Mouse (Mus musculus): ENCODE results near the gene Sf3a2. TPM values are rescaled to one million over a fixed set of nuclear protein-coding genes. Genes with fewer than 3 reads are reported as not detected.
A peak's percentile ranks its signal among the peaks of the same experiment; 100 is the strongest.

Sf3a2 gene
- polyA plus RNA-seq, 1 experiment from 2014 or later, result 55.6 TPM

DNA sequence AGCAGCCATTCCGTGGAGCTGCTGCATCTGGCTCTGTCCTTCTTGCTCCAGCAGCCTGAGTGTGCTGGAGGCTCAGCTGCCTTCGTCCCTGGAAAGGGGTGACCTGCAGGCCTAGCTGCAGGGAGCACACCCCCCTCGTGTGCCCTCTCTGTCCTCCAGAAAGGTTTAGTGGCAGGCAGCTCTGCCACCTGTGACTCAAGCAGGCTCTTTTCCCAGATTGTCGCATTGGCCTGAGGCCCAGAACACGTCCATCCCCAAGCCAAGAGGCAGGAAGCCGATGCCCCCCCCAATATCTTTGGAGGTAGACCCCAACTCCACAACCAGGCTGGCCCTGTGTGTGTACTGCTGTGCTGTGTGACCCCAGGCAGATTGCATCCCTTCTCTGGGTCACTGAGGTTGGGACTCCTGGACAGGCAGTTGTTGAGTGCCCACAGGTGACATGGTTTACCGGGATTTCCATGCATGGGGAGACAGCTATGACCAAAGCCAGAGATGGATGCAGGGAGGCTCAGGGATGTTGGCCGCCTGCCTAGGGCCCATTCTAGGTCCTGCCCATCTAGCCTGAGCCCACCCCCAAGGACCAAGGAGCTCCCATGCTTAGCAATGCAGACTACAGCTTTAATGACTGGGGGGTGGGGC is 47.2 kb downstream of the Sf3a2 start:
- no peak overlapping the region for H3K27ac ChIP-seq
- no peak overlapping the region for H3K4me2 ChIP-seq (replicated peaks)
- no peak overlapping the region for H3K4me3 ChIP-seq (replicated peaks; ENCODE audit: low read length)
- ATAC-seq (ENCODE audit: low FRiP score) (no peak), DNase-seq (ENCODE audit: low spot score) (no peak)
- H3K27me3 ChIP-seq (ENCODE audit: control insufficient read depth, insufficient read depth, low read length), result peaks cover 33% of the 10 kb centered on the region
- H3K9ac ChIP-seq, result no peak overlapping the region
- H3K36me3 ChIP-seq (replicated peaks; ENCODE audit: control insufficient read depth, insufficient read depth), result no peaks in the 10 kb centered on the region; the same call in 1 of the 2 replicates
- WGBS, result 65% methylated on average over 8 of the region's 8 CpGs
- peaks cover 5% of the 10 kb centered on the region; the same call in 1 of the 2 replicates for H3K4me1 ChIP-seq (replicated peaks; ENCODE audit: control insufficient read depth, insufficient read depth, low read length)
- no peaks in the 10 kb centered on the region for H3K9me3 ChIP-seq (ENCODE audit: control insufficient read depth, low read length)

DNA sequence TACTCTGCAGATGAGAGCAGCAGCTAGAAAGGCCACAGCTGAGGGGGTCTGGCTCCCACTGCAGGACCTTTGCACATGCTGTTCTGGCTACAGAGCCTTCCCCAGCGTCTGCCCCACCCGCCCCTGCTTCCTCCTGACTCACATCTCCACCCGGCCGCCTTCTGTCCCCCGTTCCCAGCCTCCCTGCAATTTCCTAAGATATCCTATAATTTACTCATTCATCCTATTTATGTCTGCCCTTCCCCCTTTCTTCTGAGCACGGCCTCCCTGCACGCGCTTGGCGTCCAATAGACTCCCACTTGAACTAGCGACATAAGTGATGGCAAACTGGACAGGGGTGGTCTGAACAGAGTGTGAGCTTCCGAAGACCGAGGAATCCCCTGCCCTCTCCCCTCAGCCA is 47.7 kb downstream of the Sf3a2 start:
- Histone ChIP-seq H3K4me3 (replicated peaks; ENCODE audit: low read length) (no peak overlapping the region), H3K9ac (no peak overlapping the region), H3K27ac (no peak overlapping the region), H3K36me3 (replicated peaks; ENCODE audit: control insufficient read depth, insufficient read depth) (no peaks in the 10 kb centered on the region; the same call in 1 of the 2 replicates), H3K4me2 (replicated peaks) (no peak overlapping the region), H3K9me3 (ENCODE audit: control insufficient read depth, low read length) (no peaks in the 10 kb centered on the region), H3K27me3 (ENCODE audit: control insufficient read depth, insufficient read depth, low read length) (peaks cover 33% of the 10 kb centered on the region), H3K4me1 (replicated peaks; ENCODE audit: control insufficient read depth, insufficient read depth, low read length) (peaks cover 5% of the 10 kb centered on the region; the same call in 1 of the 2 replicates)
- no peak for ATAC-seq (ENCODE audit: low FRiP score)
- no peak for DNase-seq (ENCODE audit: low spot score)
- 83% methylated on average over 12 of the region's 12 CpGs for WGBS

DNA sequence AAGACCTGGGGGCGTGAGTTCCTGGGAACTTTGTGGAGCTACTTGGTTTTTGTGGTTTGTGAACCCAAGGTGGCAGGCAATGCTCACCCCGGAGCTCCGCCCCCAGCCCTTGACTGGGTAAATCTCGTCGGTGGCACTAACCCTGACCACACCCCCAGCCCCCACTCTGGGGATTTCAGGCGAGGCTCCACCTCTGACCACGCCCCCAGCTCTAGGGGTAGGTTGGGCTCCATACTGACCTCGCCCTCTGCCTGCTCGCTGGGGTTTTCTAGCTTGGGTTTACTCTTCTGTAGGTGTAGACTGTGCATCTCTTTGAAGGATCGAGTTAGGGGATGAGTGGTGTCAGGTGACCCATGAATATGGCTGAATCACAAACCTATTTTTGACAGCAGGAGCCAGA is 50.6 kb downstream of the Sf3a2 start:
- H3K9ac ChIP-seq, result no peak overlapping the region
- WGBS, result 12% methylated on average over 10 of the region's 10 CpGs
- H3K36me3 ChIP-seq (replicated peaks; ENCODE audit: control insufficient read depth, insufficient read depth), result peaks cover 23% of the 10 kb centered on the region
- peaks cover 20% of the 10 kb centered on the region for H3K27me3 ChIP-seq (ENCODE audit: control insufficient read depth, insufficient read depth, low read length)
- no peak for DNase-seq (ENCODE audit: low spot score)
- ATAC-seq (ENCODE audit: low FRiP score), result no peak
- no peak overlapping the region for H3K4me2 ChIP-seq (replicated peaks)
- no peak overlapping the region for H3K27ac ChIP-seq
- H3K4me1 ChIP-seq (replicated peaks; ENCODE audit: control insufficient read depth, insufficient read depth, low read length), result peaks cover 2% of the 10 kb centered on the region; the same call in 1 of the 2 replicates
- no peaks in the 10 kb centered on the region for H3K9me3 ChIP-seq (ENCODE audit: control insufficient read depth, low read length)
- no peak overlapping the region for H3K4me3 ChIP-seq (replicated peaks; ENCODE audit: low read length)

MicroRNA genes within 50 kb of the gene (microRNA counts, 519-probe panel; counts per million panel counts)
- not detected for microRNA mmu-miR-1982

Small RNAs within 50 kb of the gene (microRNA-seq; reads per million reads assigned to microRNA genes)
- 6.8 reads per million, percentile 26 among the genes with 10 or more reads in this experiment for gene Mir1982

Other genes with a start within 250 kb of the Sf3a2 start
- gene Rexo1, start 236.6 kb upstream of the Sf3a2 start, polyA plus RNA-seq (2014; fragmentation: Nextera tagmentation; extraction: Ambion mirVana), result 29.0 and 30.8 TPM in 2 replicates
- gene Klf16, start 220.9 kb upstream of the Sf3a2 start, polyA plus RNA-seq (2014; fragmentation: Nextera tagmentation; extraction: Ambion mirVana), result 5.1 and 5.3 TPM in 2 replicates
- gene Abhd17a, start 207.9 kb upstream of the Sf3a2 start, polyA plus RNA-seq (2014; fragmentation: Nextera tagmentation; extraction: Ambion mirVana), result 157 and 174 TPM in 2 replicates
- gene Scamp4, start 195.3 kb upstream of the Sf3a2 start, polyA plus RNA-seq (2014; fragmentation: Nextera tagmentation; extraction: Ambion mirVana), result 63.1 and 64.5 TPM in 2 replicates
- 5.2 and 5.6 TPM in 2 replicates for gene Adat3, start 195.3 kb upstream of the Sf3a2 start, polyA plus RNA-seq (2014; fragmentation: Nextera tagmentation; extraction: Ambion mirVana)
- 1.7 and 1.9 TPM in 2 replicates for gene Gm49322, start 192.2 kb upstream of the Sf3a2 start, polyA plus RNA-seq (2014; fragmentation: Nextera tagmentation; extraction: Ambion mirVana)
- 65.4 and 76.4 TPM in 2 replicates for gene Csnk1g2, start 175.4 kb upstream of the Sf3a2 start, polyA plus RNA-seq (2014; fragmentation: Nextera tagmentation; extraction: Ambion mirVana)
- gene Btbd2, start 141.1 kb upstream of the Sf3a2 start, polyA plus RNA-seq (2014; fragmentation: Nextera tagmentation; extraction: Ambion mirVana), result 83.2 and 83.7 TPM in 2 replicates
- gene Mknk2, start 120.1 kb upstream of the Sf3a2 start, polyA plus RNA-seq (2014; fragmentation: Nextera tagmentation; extraction: Ambion mirVana), result 53.8 and 60.2 TPM in 2 replicates
- gene Mob3a, start 96.2 kb upstream of the Sf3a2 start, polyA plus RNA-seq (2014; fragmentation: Nextera tagmentation; extraction: Ambion mirVana), result 45.3 and 47.1 TPM in 2 replicates
- gene Izumo4, start 96.0 kb upstream of the Sf3a2 start, polyA plus RNA-seq (2014; fragmentation: Nextera tagmentation; extraction: Ambion mirVana), result 20.0 and 20.4 TPM in 2 replicates
- gene Ap3d1, start 55.9 kb upstream of the Sf3a2 start, polyA plus RNA-seq (2014; fragmentation: Nextera tagmentation; extraction: Ambion mirVana), result 112 and 114 TPM in 2 replicates
- 22.4 and 23.8 TPM in 2 replicates for gene Dot1l, start 43.0 kb upstream of the Sf3a2 start, polyA plus RNA-seq (2014; fragmentation: Nextera tagmentation; extraction: Ambion mirVana)
- gene Plekhj1, start 428 bp downstream of the Sf3a2 start, polyA plus RNA-seq (2014; fragmentation: Nextera tagmentation; extraction: Ambion mirVana), result 117 and 123 TPM in 2 replicates
- gene Amh, start 7.0 kb downstream of the Sf3a2 start, polyA plus RNA-seq (2014; fragmentation: Nextera tagmentation; extraction: Ambion mirVana), result 0.16 TPM in 1 of 2 replicates, not detected in the other
- gene Jsrp1, start 15.3 kb downstream of the Sf3a2 start, polyA plus RNA-seq (2014; fragmentation: Nextera tagmentation; extraction: Ambion mirVana), result 0.37 and 0.96 TPM in 2 replicates
- gene Oaz1, start 28.5 kb downstream of the Sf3a2 start, polyA plus RNA-seq (2014; fragmentation: Nextera tagmentation; extraction: Ambion mirVana), result 1,195 and 1,204 TPM in 2 replicates
- gene Lingo3, start 45.8 kb downstream of the Sf3a2 start, polyA plus RNA-seq (2014; fragmentation: Nextera tagmentation; extraction: Ambion mirVana), result 9.9 and 14.3 TPM in 2 replicates
- 241 and 287 TPM in 2 replicates for gene Lsm7, start 57.0 kb downstream of the Sf3a2 start, polyA plus RNA-seq (2014; fragmentation: Nextera tagmentation; extraction: Ambion mirVana)
- gene Sppl2b, start 57.1 kb downstream of the Sf3a2 start, polyA plus RNA-seq (2014; fragmentation: Nextera tagmentation; extraction: Ambion mirVana), result 69.3 and 70.3 TPM in 2 replicates
- 0.09 and 0.17 TPM in 2 replicates for gene Tmprss9, start 73.7 kb downstream of the Sf3a2 start, polyA plus RNA-seq (2014; fragmentation: Nextera tagmentation; extraction: Ambion mirVana)
- gene Timm13, start 102.8 kb downstream of the Sf3a2 start, polyA plus RNA-seq (2014; fragmentation: Nextera tagmentation; extraction: Ambion mirVana), result 311 and 351 TPM in 2 replicates
- gene Lmnb2, start 120.0 kb downstream of the Sf3a2 start, polyA plus RNA-seq (2014; fragmentation: Nextera tagmentation; extraction: Ambion mirVana), result 12.9 and 13.8 TPM in 2 replicates
- 6.2 and 8.0 TPM in 2 replicates for gene Gadd45b, start 131.9 kb downstream of the Sf3a2 start, polyA plus RNA-seq (2014; fragmentation: Nextera tagmentation; extraction: Ambion mirVana)
- gene Gng7, start 216.7 kb downstream of the Sf3a2 start, polyA plus RNA-seq (2014; fragmentation: Nextera tagmentation; extraction: Ambion mirVana), result 17.7 and 20.9 TPM in 2 replicates
- 29.7 and 32.2 TPM in 2 replicates for gene Diras1, start 227.5 kb downstream of the Sf3a2 start, polyA plus RNA-seq (2014; fragmentation: Nextera tagmentation; extraction: Ambion mirVana)
- 33.7 and 33.8 TPM in 2 replicates for gene Slc39a3, start 239.2 kb downstream of the Sf3a2 start, polyA plus RNA-seq (2014; fragmentation: Nextera tagmentation; extraction: Ambion mirVana)

All from hindbrain, embryonic 14.5 days (tissue).